Mouse (Mus musculus): Measurements from ENCODE around the gene Usp30. TPM values are rescaled to one million over a fixed set of nuclear protein-coding genes. Genes with fewer than 3 reads are reported as not detected.

The Usp30 gene
- polyA plus RNA-seq, 1 experiment, result 10.0 TPM

GRCm38 (mm10) chr5:114061675-114062074 lies 3.6 kb upstream of the Usp30 start:
- Histone ChIP-seq H3K27ac (ENCODE audit: insufficient read depth, low read depth, low read length) (no peak overlapping the region), H3K4me3 (ENCODE audit: insufficient read depth, low read length) (no peak overlapping the region), H3K4me1 (ENCODE audit: control insufficient read depth, insufficient read depth, low read length) (no peaks in the 10 kb centered on the region)
- no peak for TF ChIP-seq POLR2A (IDR thresholded peaks at IDR 0.05; ENCODE audit: borderline replicate concordance, low read depth, low read length)
- TF ChIP-seq CTCF (IDR thresholded peaks at IDR 0.05; ENCODE audit: low read depth, low read length), result no peak

GRCm38 (mm10) chr5:114063958-114064357 lies 1.3 kb upstream of the Usp30 start:
- Histone ChIP-seq H3K27ac (ENCODE audit: insufficient read depth, low read depth, low read length) (no peak overlapping the region), H3K4me1 (ENCODE audit: control insufficient read depth, insufficient read depth, low read length) (peaks cover 6% of the 10 kb centered on the region; the same call in 1 of the 2 replicates), H3K4me3 (ENCODE audit: insufficient read depth, low read length) (no peak overlapping the region)
- TF ChIP-seq POLR2A (IDR thresholded peaks at IDR 0.05; ENCODE audit: borderline replicate concordance, low read depth, low read length) (no peak), CTCF (IDR thresholded peaks at IDR 0.05; ENCODE audit: low read depth, low read length) (no peak)

- H3K4me3 ChIP-seq (ENCODE audit: insufficient read depth, low read length), result no peak overlapping the region
- H3K27ac ChIP-seq (ENCODE audit: insufficient read depth, low read depth, low read length), result no peak overlapping the region
- H3K4me1 ChIP-seq (ENCODE audit: control insufficient read depth, insufficient read depth, low read length), result peaks cover 7% of the 10 kb centered on the region; the same call in 1 of the 2 replicates
- TF ChIP-seq POLR2A (IDR thresholded peaks at IDR 0.05; ENCODE audit: borderline replicate concordance, low read depth, low read length) (no peak), CTCF (IDR thresholded peaks at IDR 0.05; ENCODE audit: low read depth, low read length) (no peak)
Observed at GRCm38 (mm10) chr5:114066601-114067000, 1.3 kb downstream of the Usp30 start.

- Histone ChIP-seq H3K4me3 (ENCODE audit: insufficient read depth, low read length) (no peak overlapping the region), H3K27ac (ENCODE audit: insufficient read depth, low read depth, low read length) (no peak overlapping the region), H3K4me1 (ENCODE audit: control insufficient read depth, insufficient read depth, low read length) (peaks cover 7% of the 10 kb centered on the region; the same call in 1 of the 2 replicates)
- no peak for TF ChIP-seq CTCF (IDR thresholded peaks at IDR 0.05; ENCODE audit: low read depth, low read length)
- TF ChIP-seq POLR2A (IDR thresholded peaks at IDR 0.05; ENCODE audit: borderline replicate concordance, low read depth, low read length), result no peak
Observed at GRCm38 (mm10) chr5:114067543-114067942, 2.3 kb downstream of the Usp30 start.

- Histone ChIP-seq H3K27ac (ENCODE audit: insufficient read depth, low read depth, low read length) (no peak overlapping the region), H3K4me3 (ENCODE audit: insufficient read depth, low read length) (no peak overlapping the region), H3K4me1 (ENCODE audit: control insufficient read depth, insufficient read depth, low read length) (peaks cover 7% of the 10 kb centered on the region; the same call in 1 of the 2 replicates)
- TF ChIP-seq CTCF (IDR thresholded peaks at IDR 0.05; ENCODE audit: low read depth, low read length) (no peak), POLR2A (IDR thresholded peaks at IDR 0.05; ENCODE audit: borderline replicate concordance, low read depth, low read length) (no peak)
Observed at GRCm38 (mm10) chr5:114067982-114068381, 2.7 kb downstream of the Usp30 start.

- Histone ChIP-seq H3K4me1 (ENCODE audit: control insufficient read depth, insufficient read depth, low read length) (peaks cover 7% of the 10 kb centered on the region; the same call in 1 of the 2 replicates), H3K27ac (ENCODE audit: insufficient read depth, low read depth, low read length) (no peak overlapping the region), H3K4me3 (ENCODE audit: insufficient read depth, low read length) (no peak overlapping the region)
- no peak for TF ChIP-seq POLR2A (IDR thresholded peaks at IDR 0.05; ENCODE audit: borderline replicate concordance, low read depth, low read length)
Observed at GRCm38 (mm10) chr5:114070858-114071257, 5.6 kb downstream of the Usp30 start.

- TF ChIP-seq CTCF (IDR thresholded peaks at IDR 0.05; ENCODE audit: low read depth, low read length) (no peak), POLR2A (IDR thresholded peaks at IDR 0.05; ENCODE audit: borderline replicate concordance, low read depth, low read length) (no peak)
- Histone ChIP-seq H3K4me3 (ENCODE audit: insufficient read depth, low read length) (no peak overlapping the region), H3K27ac (ENCODE audit: insufficient read depth, low read depth, low read length) (no peak overlapping the region), H3K4me1 (ENCODE audit: control insufficient read depth, insufficient read depth, low read length) (peaks cover 7% of the 10 kb centered on the region; the same call in 1 of the 2 replicates)
Observed at GRCm38 (mm10) chr5:114072262-114072661, 7.0 kb downstream of the Usp30 start.

GRCm38 (mm10) chr5:114077009-114077408 lies 11.7 kb downstream of the Usp30 start:
- TF ChIP-seq POLR2A (IDR thresholded peaks at IDR 0.05; ENCODE audit: borderline replicate concordance, low read depth, low read length) (no peak), CTCF (IDR thresholded peaks at IDR 0.05; ENCODE audit: low read depth, low read length) (no peak)
- no peak overlapping the region for H3K4me3 ChIP-seq (ENCODE audit: insufficient read depth, low read length)
- no peak overlapping the region for H3K27ac ChIP-seq (ENCODE audit: insufficient read depth, low read depth, low read length)
- H3K4me1 ChIP-seq (ENCODE audit: control insufficient read depth, insufficient read depth, low read length), result no peaks in the 10 kb centered on the region

GRCm38 (mm10) chr5:114085501-114085900 lies 20.2 kb downstream of the Usp30 start:
- Histone ChIP-seq H3K4me3 (ENCODE audit: insufficient read depth, low read length) (no peak overlapping the region), H3K4me1 (ENCODE audit: control insufficient read depth, insufficient read depth, low read length) (0 out of 2 replicates have a peak, but pooled peaks cover 2% of the 10 kb centered on the region), H3K27ac (ENCODE audit: insufficient read depth, low read depth, low read length) (no peak overlapping the region)
- no peak for TF ChIP-seq POLR2A (IDR thresholded peaks at IDR 0.05; ENCODE audit: borderline replicate concordance, low read depth, low read length)
- TF ChIP-seq CTCF (IDR thresholded peaks at IDR 0.05; ENCODE audit: low read depth, low read length), result no peak

GRCm38 (mm10) chr5:114087875-114088480 lies 22.7 kb downstream of the Usp30 start:
- no peak overlapping the region for H3K4me3 ChIP-seq (ENCODE audit: insufficient read depth, low read length)
- no peak for TF ChIP-seq POLR2A (IDR thresholded peaks at IDR 0.05; ENCODE audit: borderline replicate concordance, low read depth, low read length)
- no peak for TF ChIP-seq CTCF (IDR thresholded peaks at IDR 0.05; ENCODE audit: low read depth, low read length)
- no peak overlapping the region for H3K27ac ChIP-seq (ENCODE audit: insufficient read depth, low read depth, low read length)
- H3K4me1 ChIP-seq (ENCODE audit: control insufficient read depth, insufficient read depth, low read length), result 0 out of 2 replicates have a peak, but pooled peaks cover 2% of the 10 kb centered on the region

Measured in bone marrow macrophage, adult 2 months (primary cell).